Mouse (Mus musculus): ENCODE measurements at regions not wholly inside any gene's neighbourhood (a gene's known extent, or its start where the extent isn't known, plus 50 kb on each side); places are given as distances from the start of the nearest gene placed in this dataset.
A peak's percentile ranks its signal among the peaks of the same experiment; 100 is the strongest.

DNA sequence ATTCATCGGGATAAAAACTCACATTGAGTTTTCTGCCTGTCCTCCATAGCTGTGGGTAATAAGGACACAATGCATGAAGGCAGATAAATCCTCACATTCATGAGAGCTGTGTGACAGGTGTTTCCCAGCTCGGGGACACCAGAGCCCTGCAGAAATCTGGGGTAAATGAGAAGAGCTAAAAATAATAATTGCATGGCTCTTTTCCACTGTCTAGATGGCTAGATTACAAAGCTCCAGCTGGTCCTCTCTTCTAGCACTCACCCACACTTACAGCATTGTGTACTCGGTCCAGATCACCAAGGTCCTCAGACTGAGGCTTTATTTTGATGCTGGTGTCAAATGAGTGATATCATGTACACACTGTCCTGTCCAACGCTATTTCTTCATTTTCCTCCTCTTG lies 1025.5 kb downstream of the Slc22a22 start:
- ATAC-seq (replicated peaks in 1 of 2; ENCODE audit: insufficient read depth in 1 of 2, low FRiP score in 2 of 2, low TSS enrichment in 1 of 2, low read depth in 1 of 2, poor library complexity in 2 of 2, severe bottlenecking in 2 of 2) = no peak

- ATAC-seq (replicated peaks in 1 of 2; ENCODE audit: insufficient read depth in 1 of 2, low FRiP score in 2 of 2, low TSS enrichment in 1 of 2, low read depth in 1 of 2, poor library complexity in 2 of 2, severe bottlenecking in 2 of 2) = no peak
Observed at GRCm38 (mm10) chr15:56448015-56448645, 1029.3 kb downstream of the Slc22a22 start.

DNA sequence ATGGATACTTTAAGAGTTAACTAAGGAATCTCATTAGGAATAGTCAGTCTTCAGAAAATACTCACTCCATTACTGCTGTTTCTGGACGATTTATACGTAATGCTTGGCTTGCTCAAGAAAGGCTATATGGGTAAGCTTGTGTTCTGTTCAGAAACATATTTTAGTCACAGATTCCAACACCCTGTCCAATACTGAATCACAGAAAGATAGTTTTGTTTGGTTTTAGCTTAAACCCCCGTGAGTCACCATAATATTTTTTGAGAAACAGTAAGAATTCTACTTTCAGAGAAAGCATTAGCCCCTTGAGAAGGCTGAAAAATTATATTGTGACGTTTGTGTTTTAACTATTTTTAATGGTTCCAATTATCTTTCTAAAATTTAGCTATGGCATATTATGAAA lies 1037.3 kb downstream of the Slc22a22 start:
- ATAC-seq (replicated peaks in 1 of 2; ENCODE audit: insufficient read depth in 1 of 2, low FRiP score in 2 of 2, low TSS enrichment in 1 of 2, low read depth in 1 of 2, poor library complexity in 2 of 2, severe bottlenecking in 2 of 2) = no peak

- no peak for ATAC-seq (replicated peaks in 1 of 2; ENCODE audit: insufficient read depth in 1 of 2, low FRiP score in 2 of 2, low TSS enrichment in 1 of 2, low read depth in 1 of 2, poor library complexity in 2 of 2, severe bottlenecking in 2 of 2)
Observed at GRCm38 (mm10) chr15:56438370-56438769, 1039.1 kb downstream of the Slc22a22 start.

DNA sequence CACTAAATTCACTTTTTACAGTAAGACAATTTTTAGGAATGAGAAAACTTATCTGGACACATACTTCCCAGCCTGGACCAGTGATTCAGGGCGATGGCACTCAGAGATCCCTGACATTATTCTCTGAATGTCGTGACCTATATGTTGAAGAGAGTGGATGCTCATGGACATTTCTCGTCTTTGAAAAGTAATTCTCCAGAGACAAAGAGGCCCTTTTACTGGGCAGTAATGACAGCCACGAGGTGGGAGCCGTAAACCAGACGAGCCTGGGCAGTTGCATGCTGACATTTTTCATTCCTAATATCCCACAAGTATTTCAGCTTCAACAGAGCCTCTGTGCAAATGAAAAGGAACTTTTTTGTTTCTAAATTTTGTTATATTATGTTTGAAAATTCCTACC lies 1041.3 kb downstream of the Slc22a22 start:
- ATAC-seq (replicated peaks in 1 of 2; ENCODE audit: insufficient read depth in 1 of 2, low FRiP score in 2 of 2, low TSS enrichment in 1 of 2, low read depth in 1 of 2, poor library complexity in 2 of 2, severe bottlenecking in 2 of 2) = no peak

DNA sequence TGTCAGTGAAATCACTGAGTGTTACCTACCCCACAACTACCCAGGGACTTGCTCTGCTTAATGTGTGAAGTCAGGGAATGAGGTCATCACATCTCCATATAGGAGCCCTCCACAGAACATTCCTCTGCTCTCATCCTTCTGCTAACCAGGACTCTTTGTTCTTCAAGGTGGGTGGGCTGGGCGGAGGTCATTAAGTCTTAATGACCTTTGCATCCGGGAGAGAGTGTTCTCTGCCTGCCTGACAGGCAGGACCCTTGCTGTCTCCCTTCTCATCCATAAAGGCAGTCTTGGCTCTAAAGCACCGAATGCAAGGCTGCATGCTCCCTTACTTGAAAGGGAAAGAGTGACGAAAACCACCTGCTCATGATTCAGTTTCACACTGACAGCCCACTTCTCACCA lies 1051.4 kb downstream of the Slc22a22 start:
- ATAC-seq (replicated peaks in 1 of 2; ENCODE audit: insufficient read depth in 1 of 2, low FRiP score in 2 of 2, low TSS enrichment in 1 of 2, low read depth in 1 of 2, poor library complexity in 2 of 2, severe bottlenecking in 2 of 2) = no peak

DNA sequence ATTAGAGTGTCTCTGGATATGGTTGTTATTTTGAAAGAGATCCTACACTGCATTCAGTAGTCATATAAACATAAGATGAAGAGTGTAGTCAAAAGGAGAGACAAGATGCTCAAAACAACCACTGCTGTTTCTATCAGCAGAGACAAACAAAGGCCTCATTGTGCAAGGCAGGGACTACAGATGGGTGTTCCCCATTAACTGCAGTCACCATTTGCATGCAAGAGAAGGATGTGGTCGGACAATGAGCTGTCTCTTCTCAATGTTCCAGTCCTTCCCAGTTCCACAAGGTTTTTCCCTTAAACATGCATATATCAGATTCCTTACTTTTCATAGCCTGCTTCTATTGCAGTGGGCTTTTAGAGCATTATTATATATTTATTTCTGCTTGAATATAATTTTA lies 1056.7 kb downstream of the Slc22a22 start:
- ATAC-seq (replicated peaks in 1 of 2; ENCODE audit: insufficient read depth in 1 of 2, low FRiP score in 2 of 2, low TSS enrichment in 1 of 2, low read depth in 1 of 2, poor library complexity in 2 of 2, severe bottlenecking in 2 of 2) = no peak

GRCm38 (mm10) chr15:56391982-56392381 lies 1085.4 kb downstream of the Slc22a22 start:
- ATAC-seq (replicated peaks in 1 of 2; ENCODE audit: insufficient read depth in 1 of 2, low FRiP score in 2 of 2, low TSS enrichment in 1 of 2, low read depth in 1 of 2, poor library complexity in 2 of 2, severe bottlenecking in 2 of 2) = no peak

DNA sequence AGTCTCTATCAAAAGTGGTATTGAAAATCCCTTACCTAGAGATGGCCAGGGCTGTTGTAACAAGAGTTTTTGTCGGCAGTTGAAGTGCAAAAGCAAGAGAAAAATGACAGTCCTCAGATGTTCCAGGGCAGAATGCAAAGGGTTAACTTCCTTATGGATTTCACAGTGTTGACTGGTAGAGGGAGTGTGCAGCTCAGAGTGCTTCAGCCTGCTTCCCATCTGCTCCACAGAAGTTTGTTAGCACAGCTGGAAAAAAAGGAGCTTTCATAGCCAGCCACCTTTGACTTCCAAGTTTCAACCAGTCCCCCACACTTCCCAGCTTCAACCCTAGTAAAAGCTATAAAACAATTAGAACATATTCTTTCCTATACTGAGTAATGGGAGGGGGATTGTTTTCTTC lies 1098.9 kb downstream of the Slc22a22 start:
- no peak for ATAC-seq (replicated peaks in 1 of 2; ENCODE audit: insufficient read depth in 1 of 2, low FRiP score in 2 of 2, low TSS enrichment in 1 of 2, low read depth in 1 of 2, poor library complexity in 2 of 2, severe bottlenecking in 2 of 2)

DNA sequence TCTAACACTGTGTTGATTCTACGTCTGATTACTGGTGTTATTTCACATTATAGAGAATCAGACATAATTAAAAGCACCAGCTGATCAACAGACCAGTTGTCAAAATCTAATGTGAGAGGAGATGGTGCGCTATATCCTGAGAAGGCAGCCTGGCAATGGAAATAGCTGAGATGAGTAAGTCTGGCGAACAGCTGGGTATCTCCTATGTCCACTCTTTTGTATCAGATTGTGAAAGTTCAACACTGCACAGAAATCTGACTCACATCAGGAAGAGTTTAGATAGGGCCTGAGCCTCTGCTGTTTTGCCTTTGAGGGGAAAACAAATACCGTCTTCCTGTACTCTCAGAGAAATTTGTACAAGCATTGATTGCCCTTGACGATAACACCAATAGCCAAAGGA lies 1126.5 kb downstream of the Slc22a22 start:
- ATAC-seq (replicated peaks in 1 of 2; ENCODE audit: insufficient read depth in 1 of 2, low FRiP score in 2 of 2, low TSS enrichment in 1 of 2, low read depth in 1 of 2, poor library complexity in 2 of 2, severe bottlenecking in 2 of 2) = no peak

DNA sequence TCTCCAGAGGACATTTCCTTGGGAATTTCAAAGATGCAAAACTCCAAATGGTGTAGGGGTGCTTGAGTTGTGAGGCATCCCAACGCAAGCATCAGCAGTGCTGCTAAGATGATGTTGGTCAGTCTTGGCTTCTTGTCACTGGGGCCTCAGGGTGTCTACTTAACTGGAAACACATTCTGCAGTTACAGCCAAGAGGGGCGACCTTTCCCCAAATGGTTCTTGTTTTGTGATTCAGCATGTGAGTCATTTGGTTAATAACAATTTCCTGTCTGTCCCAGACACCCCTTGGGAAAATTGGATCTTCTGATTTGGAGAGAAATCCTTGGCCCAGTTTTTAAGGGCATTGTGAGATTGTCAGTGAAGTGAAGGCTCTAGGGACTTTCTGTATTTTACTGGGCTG lies 1131.3 kb downstream of the Slc22a22 start:
- no peak for ATAC-seq (replicated peaks in 1 of 2; ENCODE audit: insufficient read depth in 1 of 2, low FRiP score in 2 of 2, low TSS enrichment in 1 of 2, low read depth in 1 of 2, poor library complexity in 2 of 2, severe bottlenecking in 2 of 2)

- ATAC-seq (replicated peaks in 1 of 2; ENCODE audit: insufficient read depth in 1 of 2, low FRiP score in 2 of 2, low TSS enrichment in 1 of 2, low read depth in 1 of 2, poor library complexity in 2 of 2, severe bottlenecking in 2 of 2) = no peak
Observed at GRCm38 (mm10) chr15:56344973-56345372, 1132.5 kb downstream of the Slc22a22 start.

DNA sequence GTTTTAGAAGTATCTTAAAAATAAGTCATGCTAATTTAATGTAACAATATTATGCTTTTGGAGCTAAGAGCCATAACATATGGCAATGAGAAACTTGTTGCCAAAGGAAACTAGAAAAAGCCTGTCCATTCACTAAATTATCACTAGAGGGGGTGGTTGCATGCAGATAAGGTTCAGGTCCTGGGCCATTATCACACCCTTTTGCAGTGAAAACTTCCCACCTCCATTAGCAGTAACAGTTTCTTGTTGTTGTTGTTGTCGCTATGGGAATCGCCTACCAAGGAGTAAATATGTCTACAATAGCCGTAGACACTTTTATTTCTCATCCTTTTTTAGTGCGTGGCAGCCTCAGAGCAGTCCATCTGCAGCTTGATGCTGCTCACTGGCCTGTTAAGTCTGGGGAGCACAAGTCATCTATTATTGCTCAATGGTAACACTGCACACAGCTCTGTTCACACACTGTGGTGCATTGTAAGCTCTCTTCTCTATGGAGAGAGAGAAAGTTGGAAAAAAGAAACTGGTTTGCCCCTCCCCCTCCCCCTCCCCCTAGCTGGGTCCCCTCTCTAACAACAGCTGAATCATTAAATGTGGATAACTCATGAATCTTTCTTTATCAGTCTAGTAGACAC lies 1133.0 kb downstream of the Slc22a22 start:
- no peak for ATAC-seq (replicated peaks in 1 of 2; ENCODE audit: insufficient read depth in 1 of 2, low FRiP score in 2 of 2, low TSS enrichment in 1 of 2, low read depth in 1 of 2, poor library complexity in 2 of 2, severe bottlenecking in 2 of 2)

GRCm38 (mm10) chr15:56337879-56338278 lies 1139.5 kb downstream of the Slc22a22 start:
- ATAC-seq (replicated peaks in 1 of 2; ENCODE audit: insufficient read depth in 1 of 2, low FRiP score in 2 of 2, low TSS enrichment in 1 of 2, low read depth in 1 of 2, poor library complexity in 2 of 2, severe bottlenecking in 2 of 2) = no peak

GRCm38 (mm10) chr15:56336449-56336848 lies 1141.0 kb downstream of the Slc22a22 start:
- ATAC-seq (replicated peaks in 1 of 2; ENCODE audit: insufficient read depth in 1 of 2, low FRiP score in 2 of 2, low TSS enrichment in 1 of 2, low read depth in 1 of 2, poor library complexity in 2 of 2, severe bottlenecking in 2 of 2) = peak in 1 of 2 experiments; percentile 69; a peak in 3 of 4 replicates

DNA sequence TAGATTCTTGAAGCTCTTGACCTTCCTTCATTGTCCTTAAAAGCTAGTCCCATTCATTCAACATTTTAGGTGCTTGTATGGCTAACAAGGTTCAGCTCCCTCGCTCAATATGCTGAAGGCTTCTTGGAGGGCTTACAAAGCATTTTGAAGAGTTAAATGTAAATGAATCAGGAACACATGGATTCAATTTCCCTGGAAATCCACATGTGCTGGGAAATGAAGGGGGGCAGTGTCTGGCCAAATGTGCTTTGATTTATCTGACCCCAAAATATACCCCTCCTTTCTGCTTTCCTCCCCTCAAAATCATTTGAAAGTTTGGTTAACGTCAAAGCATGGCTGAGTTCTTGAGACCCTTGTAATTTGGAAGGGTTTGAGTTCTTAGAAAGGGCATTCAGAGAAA lies 1142.4 kb downstream of the Slc22a22 start:
- ATAC-seq (replicated peaks in 1 of 2; ENCODE audit: insufficient read depth in 1 of 2, low FRiP score in 2 of 2, low TSS enrichment in 1 of 2, low read depth in 1 of 2, poor library complexity in 2 of 2, severe bottlenecking in 2 of 2) = no peak

- no peak for ATAC-seq (replicated peaks in 1 of 2; ENCODE audit: insufficient read depth in 1 of 2, low FRiP score in 2 of 2, low TSS enrichment in 1 of 2, low read depth in 1 of 2, poor library complexity in 2 of 2, severe bottlenecking in 2 of 2)
Observed at GRCm38 (mm10) chr15:56320501-56320900, 1156.9 kb downstream of the Slc22a22 start.

- no peak for ATAC-seq (replicated peaks in 1 of 2; ENCODE audit: insufficient read depth in 1 of 2, low FRiP score in 2 of 2, low TSS enrichment in 1 of 2, low read depth in 1 of 2, poor library complexity in 2 of 2, severe bottlenecking in 2 of 2)
Observed at GRCm38 (mm10) chr15:56294910-56295438, 1182.5 kb downstream of the Slc22a22 start.
